Mouse (Mus musculus) midbrain, postnatal 0 days (tissue): ENCODE measurements around the gene Gm20388. TPM values are rescaled to one million over a fixed set of nuclear protein-coding genes. Genes with fewer than 3 reads are reported as not detected.

ENCODE experiments used
- ATAC-seq: fragments of 200-750 bp; cut with Nextera tagmentation; 2 replicates; pipeline ENCODE4 v1.8.0; 2017; ENCODE audit warnings: moderate number of reproducible peaks, mild to moderate bottlenecking, moderate TSS enrichment, moderate library complexity; ENCODE audit not compliant: low FRiP score
- DNase-seq: peaks from one replicate; pipeline ENCODE4 v3.0.0-alpha.2; 2015; ENCODE audit warnings: low spot score
- H3K27ac ChIP-seq: fragments of 300-500 bp; sonication (generic); 2 replicates; pipeline ENCODE4 v1.5.1; 2014; ENCODE audit warnings: low read depth, mild to moderate bottlenecking, low read length, mixed read lengths
- H3K27me3 ChIP-seq: fragments of 300-500 bp; sonication (generic); 2 replicates; pipeline ENCODE4 v1.6.1; 2014; ENCODE audit warnings: low read length, control low read depth, mixed read lengths; ENCODE audit not compliant: insufficient read depth
- H3K36me3 ChIP-seq: fragments of 300-500 bp; sonication (generic); 2 replicates; pipeline ENCODE4 v1.6.1; 2014; ENCODE audit warnings: low read length, control low read depth, mixed read lengths; ENCODE audit not compliant: insufficient read depth
- H3K4me1 ChIP-seq: fragments of 300-500 bp; sonication (generic); 2 replicates; pipeline ENCODE4 v1.6.1; 2014; ENCODE audit warnings: mild to moderate bottlenecking, control low read depth, antibody characterized with exemption, low read length, mixed read lengths; ENCODE audit not compliant: insufficient read depth
- H3K4me2 ChIP-seq: fragments of 300-500 bp; sonication (generic); 2 replicates; pipeline ENCODE4 v1.6.1; 2014; ENCODE audit warnings: low read depth, mild to moderate bottlenecking, low read length, mixed read lengths; ENCODE audit not compliant: poor library complexity, severe bottlenecking
- H3K4me3 ChIP-seq: fragments of 300-500 bp; sonication (generic); 2 replicates; pipeline ENCODE4 v1.5.1; 2014; ENCODE audit warnings: low read depth, mild to moderate bottlenecking, low read length, moderate library complexity
- H3K9ac ChIP-seq: fragments of 300-500 bp; sonication (generic); replicated peaks from 2 replicates; pipeline ENCODE4 v1.6.1; 2014; ENCODE audit warnings: mild to moderate bottlenecking, low read length, moderate library complexity, mixed read lengths; ENCODE audit not compliant: poor library complexity, severe bottlenecking
- H3K9me3 ChIP-seq: fragments of 300-500 bp; sonication (generic); 2 replicates; pipeline ENCODE4 v1.6.1; 2016; ENCODE audit warnings: low read length, control low read depth
- CTCF ChIP-seq: IDR thresholded peaks from 2 replicates; pipeline ENCODE4 v1.5.1; 2016; ENCODE audit warnings: antibody characterized with exemption, mild to moderate bottlenecking
- WGBS: fragments of 180-500 bp; shearing (Covaris S2); extraction: QIAGEN DNeasy Blood & Tissue Kit; methylation state at CpG from one replicate; pipeline ENCODE4 v1.1.7; 2014; 5-methylcytosine and 5-hydroxymethylcytosine counted together
- polyA plus RNA-seq: library from polyadenylated mRNA; unstranded; fragments of >200 nt; fragmentation: Nextera tagmentation; extraction: Ambion mirVana; gene quantifications from 2 replicates; pipeline ENCODE4 v1.2.1, GENCODE M21; 2015
- total RNA-seq: library from RNA; depleted of rRNA; stranded (reverse); fragments of >200 nt; gene quantifications from 2 replicates; pipeline ENCODE4 v1.2.3, GENCODE M21; 2014

Gm20388 gene
- total and polyA plus RNA-seq, 2 experiments from 2014 or later, result 74.2 TPM; not detected in 1

DNA sequence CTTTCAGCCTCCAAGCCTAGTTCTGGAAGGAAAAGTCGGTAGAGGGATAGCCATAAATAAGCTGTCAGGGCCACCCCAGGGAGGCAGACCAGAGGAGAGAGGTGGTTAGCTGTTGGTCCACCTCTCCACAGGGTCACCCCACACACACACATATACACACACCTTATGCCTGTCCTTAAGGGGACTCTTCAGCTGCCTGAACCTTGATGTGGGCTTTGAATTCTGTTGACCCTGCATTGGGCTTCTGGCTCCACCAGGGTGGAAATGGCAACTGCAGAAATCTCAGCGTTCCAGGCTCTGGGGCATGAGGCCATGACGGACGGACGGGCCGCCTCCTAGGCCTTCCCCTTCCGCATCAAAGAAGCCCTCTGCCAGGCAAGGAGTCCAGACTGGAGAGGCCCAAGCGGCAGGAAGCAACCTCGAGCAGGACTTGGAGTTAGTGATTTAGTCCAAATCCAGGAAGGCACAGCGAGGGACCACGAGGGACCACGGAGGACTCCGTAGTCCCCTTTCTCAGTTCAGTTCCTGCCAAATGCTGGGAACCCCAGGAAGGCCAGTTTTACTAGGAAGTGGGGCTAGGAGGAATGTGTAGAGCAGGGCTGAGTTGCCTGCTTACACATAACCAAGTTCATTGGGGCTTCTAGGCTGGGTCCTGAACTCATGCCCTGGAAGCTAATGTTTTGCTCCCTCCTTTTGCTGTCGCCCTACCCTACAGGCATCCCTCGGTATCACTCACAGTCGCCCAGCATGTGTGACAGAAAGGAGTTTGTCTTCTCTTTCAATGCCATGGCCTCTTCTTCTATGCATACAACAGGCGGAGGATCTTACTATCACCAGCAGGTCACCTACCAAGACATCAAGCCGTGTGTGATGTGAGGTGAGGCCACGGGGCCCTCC is 1175.6 kb downstream of the Gm20388 start:
- H3K27ac ChIP-seq, result no peak overlapping the region
- no peaks in the 10 kb centered on the region for H3K4me1 ChIP-seq
- DNase-seq (no peak), ATAC-seq (no peak)
- H3K4me2 ChIP-seq, result no peak overlapping the region
- H3K9ac ChIP-seq, result no peak overlapping the region
- no peaks in the 10 kb centered on the region for H3K9me3 ChIP-seq
- peaks cover 87% of the 10 kb centered on the region for H3K27me3 ChIP-seq
- no peak overlapping the region for H3K4me3 ChIP-seq
- 15% methylated on average over 19 of the region's 19 CpGs for WGBS
- TF ChIP-seq CTCF, result no peak
- H3K36me3 ChIP-seq, result no peaks in the 10 kb centered on the region

DNA sequence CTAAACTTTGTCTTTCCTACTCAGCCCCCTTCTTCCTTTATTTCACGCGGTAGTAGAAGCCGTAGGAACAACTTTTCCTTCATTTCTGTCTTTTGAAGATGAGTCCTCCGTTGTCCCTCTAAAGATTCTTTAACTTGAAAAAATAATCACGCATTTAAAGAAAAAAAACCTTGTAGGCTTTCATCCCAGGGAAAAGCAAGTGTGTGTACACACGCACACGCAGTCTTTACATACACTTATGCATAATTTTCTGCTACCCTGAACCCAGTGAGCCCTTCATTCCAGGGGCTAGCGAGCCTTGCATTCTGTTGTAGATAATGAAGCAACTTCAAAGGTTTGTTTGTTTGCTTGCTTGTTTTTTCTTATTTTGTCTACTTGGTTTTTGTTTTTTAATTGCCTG is 1177.6 kb downstream of the Gm20388 start:
- Histone ChIP-seq H3K27me3 (peaks cover 86% of the 10 kb centered on the region), H3K4me3 (no peak overlapping the region), H3K4me2 (no peak overlapping the region), H3K9ac (no peak overlapping the region), H3K4me1 (no peaks in the 10 kb centered on the region), H3K27ac (no peak overlapping the region), H3K36me3 (no peaks in the 10 kb centered on the region), H3K9me3 (no peaks in the 10 kb centered on the region)
- 5% methylated on average over 8 of the region's 8 CpGs for WGBS
- no peak for DNase-seq
- no peak for TF ChIP-seq CTCF
- no peak for ATAC-seq

DNA sequence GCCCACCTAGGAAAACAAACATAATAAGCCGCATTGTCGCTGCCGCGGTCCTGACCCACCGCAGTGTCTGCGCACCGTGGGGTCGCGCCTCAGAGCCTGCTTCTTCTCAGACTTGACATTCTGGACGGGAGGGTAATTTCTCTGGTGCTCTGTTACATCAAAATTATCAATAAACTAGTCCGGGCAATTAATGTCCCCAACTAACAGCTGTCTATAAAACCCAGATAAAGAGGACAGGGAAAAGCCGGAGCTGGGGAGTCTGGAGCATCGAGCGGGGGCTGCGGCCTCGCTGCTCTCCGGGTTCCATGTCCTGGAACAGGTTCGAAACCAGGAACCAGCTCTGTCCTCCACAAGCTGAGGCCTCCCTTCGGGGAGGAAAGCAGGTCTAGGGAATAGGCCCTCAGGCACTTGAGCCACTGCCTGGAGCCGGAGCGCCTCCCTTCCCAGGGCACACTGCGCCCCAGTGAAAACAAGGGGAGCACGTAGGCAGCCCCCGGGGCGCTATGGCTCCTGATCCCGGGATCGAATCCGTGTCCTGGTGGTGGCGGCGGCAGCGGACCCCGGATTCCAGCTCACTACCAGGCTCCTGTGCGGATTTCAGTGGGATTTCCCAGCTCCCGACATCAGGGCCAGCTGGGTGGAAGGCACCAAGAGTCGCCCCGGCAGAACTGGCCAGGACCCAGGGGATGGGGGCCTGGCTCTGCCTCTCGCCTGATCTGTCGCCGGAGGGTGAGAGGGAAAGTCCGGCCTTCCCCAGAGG is 1178.4 kb downstream of the Gm20388 start:
- WGBS, result 2% methylated on average over 40 of the region's 40 CpGs
- no peak for ATAC-seq

DNA sequence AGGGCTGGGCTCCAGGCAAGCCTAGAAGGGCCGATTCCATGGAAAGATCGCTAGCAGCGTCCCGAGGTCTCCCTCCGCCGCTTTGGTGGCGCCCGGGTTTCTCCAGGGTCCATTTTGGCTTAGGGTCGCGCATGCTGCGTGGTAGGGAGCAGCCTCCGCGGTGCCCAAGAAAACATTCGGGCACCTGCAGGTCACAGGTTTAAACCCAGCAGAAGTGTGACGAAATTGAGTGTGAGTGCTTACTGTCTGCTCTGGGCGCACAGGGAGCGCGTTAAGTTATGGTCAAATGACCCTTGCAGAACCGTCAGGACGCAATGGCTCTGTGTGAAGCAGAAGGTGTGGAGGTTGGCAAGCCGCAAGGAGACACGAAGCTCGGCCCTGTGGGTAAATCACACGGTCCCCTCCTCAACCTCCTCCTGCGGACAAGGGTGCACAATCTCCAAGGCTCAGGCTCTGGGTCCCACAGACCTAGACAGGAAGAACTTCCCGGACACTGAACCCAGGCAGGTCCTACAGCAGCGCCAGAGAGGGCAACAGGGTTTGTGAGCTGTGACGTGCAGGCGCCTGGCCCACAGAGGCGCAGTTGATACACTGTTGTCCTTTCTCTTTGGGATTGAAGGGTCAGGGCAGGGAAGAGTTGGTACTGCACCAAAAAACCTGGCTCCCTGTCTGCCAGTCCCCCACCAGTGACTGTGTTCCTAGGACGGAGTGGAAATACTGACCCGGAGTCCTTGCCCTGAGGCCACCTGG is 1179.2 kb downstream of the Gm20388 start:
- TF ChIP-seq CTCF, result no peak
- Histone ChIP-seq H3K27me3 (peaks cover 77% of the 10 kb centered on the region), H3K36me3 (no peaks in the 10 kb centered on the region), H3K9ac (no peak overlapping the region), H3K4me2 (no peak overlapping the region), H3K4me3 (no peak overlapping the region), H3K9me3 (no peaks in the 10 kb centered on the region), H3K27ac (no peak overlapping the region), H3K4me1 (no peaks in the 10 kb centered on the region)
- DNase-seq, result no peak
- ATAC-seq, result no peak
- 4% methylated on average over 32 of the region's 32 CpGs for WGBS

More for the DNA sequence above, 1178.4 kb downstream of the Gm20388 start:
- Histone ChIP-seq H3K4me3 (no peak overlapping the region), H3K27me3 (peaks cover 85% of the 10 kb centered on the region), H3K9me3 (no peaks in the 10 kb centered on the region), H3K9ac (no peak overlapping the region), H3K36me3 (no peaks in the 10 kb centered on the region), H3K27ac (no peak overlapping the region), H3K4me2 (no peak overlapping the region), H3K4me1 (no peaks in the 10 kb centered on the region)
- TF ChIP-seq CTCF, result no peak
- no peak for DNase-seq

GRCm38 (mm10) chr8:121090716-121091115 is 1180.1 kb downstream of the Gm20388 start:
- 6% methylated on average over 1 of the region's 1 CpGs for WGBS
- Histone ChIP-seq H3K9ac (no peak overlapping the region), H3K4me1 (no peaks in the 10 kb centered on the region), H3K27ac (no peak overlapping the region), H3K4me3 (no peak overlapping the region), H3K36me3 (no peaks in the 10 kb centered on the region), H3K4me2 (no peak overlapping the region), H3K27me3 (peaks cover 68% of the 10 kb centered on the region), H3K9me3 (no peaks in the 10 kb centered on the region)
- peak; percentile 66 for TF ChIP-seq CTCF
- DNase-seq, result peak; percentile 21
- ATAC-seq, result no peak
